12 mouse cellular contexts compared by ENCODE assay signal in genomic region chr3:96254683-96255355, GRCm38 (mm10). TPM values are rescaled to one million over a fixed set of nuclear protein-coding genes. Genes with fewer than 3 reads are reported as not detected.
DNase-seq lines count a peak whose midpoint lies in the region; ATAC-seq lines count a peak whose summit lies in the region.
"Had no signal": no experiment of that assay in that cellular context is flagged by ENCODE, and none has a peak within 500 bp of the region (broad histone marks: within the 10 kb centered on the region; RNA-seq: fewer than 3 reads in every experiment).

No protein-coding gene starts in this region.

- H3K4me2 ChIP-seq in forebrain, embryonic 11.5 days (ENCODE audit: low read depth, low read length, severe bottlenecking), result no peak overlapping the region
- H3K4me2 ChIP-seq in forebrain, embryonic 12.5 days, result no peak overlapping the region
- H3K4me2 ChIP-seq in neural tube, embryonic 13.5 days, result no peak overlapping the region
- no peak overlapping the region for H3K4me2 ChIP-seq in neural tube, embryonic 15.5 days
- no peak overlapping the region for H3K4me2 ChIP-seq in hindbrain, embryonic 15.5 days
- H3K4me2 ChIP-seq: midbrain, embryonic 12.5 days had no signal

- no peak overlapping the region for H3K4me3 ChIP-seq in forebrain, embryonic 11.5 days (ENCODE audit: low read depth, low read length)
- H3K4me3 ChIP-seq in forebrain, embryonic 12.5 days (replicated peaks), result no peak overlapping the region
- no peak overlapping the region for H3K4me3 ChIP-seq in neural tube, embryonic 13.5 days
- no peak overlapping the region for H3K4me3 ChIP-seq in neural tube, embryonic 15.5 days (replicated peaks)
- H3K4me3 ChIP-seq in hindbrain, embryonic 15.5 days, result no peak overlapping the region
- H3K4me3 ChIP-seq: midbrain, embryonic 12.5 days had no signal

- no peaks in the 10 kb centered on the region for H3K36me3 ChIP-seq in forebrain, embryonic 11.5 days (ENCODE audit: control insufficient read depth, insufficient read depth, low read length)
- H3K36me3 ChIP-seq in forebrain, embryonic 12.5 days (replicated peaks), result no peaks in the 10 kb centered on the region
- H3K36me3 ChIP-seq in neural tube, embryonic 13.5 days, result no peaks in the 10 kb centered on the region
- H3K36me3 ChIP-seq in neural tube, embryonic 15.5 days, result no peaks in the 10 kb centered on the region
- H3K36me3 ChIP-seq in hindbrain, embryonic 15.5 days, result no peaks in the 10 kb centered on the region
- H3K36me3 ChIP-seq: midbrain, embryonic 12.5 days had no signal

- no peak for ATAC-seq in forebrain, embryonic 11.5 days (replicated peaks; ENCODE audit: low FRiP score)
- ATAC-seq in forebrain, embryonic 12.5 days (ENCODE audit: low FRiP score), result no peak
- no peak for ATAC-seq in neural tube, embryonic 13.5 days (ENCODE audit: low read depth)
- no peak for ATAC-seq in neural tube, embryonic 15.5 days (ENCODE audit: low FRiP score)
- peak; percentile 30; the same call in 1 of the 2 replicates for ATAC-seq in hindbrain, embryonic 15.5 days (ENCODE audit: low FRiP score, low read depth)

- peak; percentile 60 for DNase-seq in forebrain, embryonic 11.5 days (ENCODE audit: low spot score)
- DNase-seq in retina, postnatal 7 days (ENCODE audit: low read depth, low spot score), result peak; percentile 52
- no peak for DNase-seq in left cerebral cortex, postnatal 10 days (ENCODE audit: extremely low spot score in 1 of 2, low spot score in 2 of 2)
- DNase-seq in right cerebral cortex, postnatal 4 days, result no peak

- no peaks in the 10 kb centered on the region for H3K27me3 ChIP-seq in forebrain, embryonic 11.5 days (ENCODE audit: control insufficient read depth, insufficient read depth, low read length)
- H3K27me3 ChIP-seq in forebrain, embryonic 12.5 days, result no peaks in the 10 kb centered on the region
- H3K27me3 ChIP-seq in neural tube, embryonic 13.5 days, result no peaks in the 10 kb centered on the region
- no peaks in the 10 kb centered on the region for H3K27me3 ChIP-seq in neural tube, embryonic 15.5 days (replicated peaks)
- H3K27me3 ChIP-seq in hindbrain, embryonic 15.5 days, result no peaks in the 10 kb centered on the region
- H3K27me3 ChIP-seq: midbrain, embryonic 12.5 days had no signal

- H3K27ac ChIP-seq in forebrain, embryonic 11.5 days (ENCODE audit: low read depth, low read length), result no peak overlapping the region
- H3K27ac ChIP-seq in forebrain, embryonic 12.5 days, result no peak overlapping the region
- H3K27ac ChIP-seq in neural tube, embryonic 13.5 days (replicated peaks), result no peak overlapping the region
- H3K27ac ChIP-seq in neural tube, embryonic 15.5 days (replicated peaks), result no peak overlapping the region
- no peak overlapping the region for H3K27ac ChIP-seq in hindbrain, embryonic 15.5 days (replicated peaks)
- H3K27ac ChIP-seq: midbrain, embryonic 12.5 days had no signal

- 64% methylated on average over 10 of the region's 10 CpGs for WGBS in forebrain, embryonic 11.5 days
- 46% methylated on average over 10 of the region's 10 CpGs for WGBS in forebrain, embryonic 12.5 days
- 46% methylated on average over 10 of the region's 10 CpGs for WGBS in neural tube, embryonic 13.5 days
- WGBS in neural tube, embryonic 15.5 days, result 46% methylated on average over 10 of the region's 10 CpGs
- 51% methylated on average over 10 of the region's 10 CpGs for WGBS in hindbrain, embryonic 15.5 days

- no peak overlapping the region for H3K9ac ChIP-seq in forebrain, embryonic 11.5 days (ENCODE audit: low read length)
- H3K9ac ChIP-seq in forebrain, embryonic 12.5 days, result no peak overlapping the region
- H3K9ac ChIP-seq in neural tube, embryonic 13.5 days, result 0 out of 2 replicates have a peak overlapping the region, but pooled peaks have one; percentile 17
- no peak overlapping the region for H3K9ac ChIP-seq in neural tube, embryonic 15.5 days (replicated peaks)
- no peak overlapping the region for H3K9ac ChIP-seq in hindbrain, embryonic 15.5 days
- H3K9ac ChIP-seq: midbrain, embryonic 12.5 days had no signal

- no peaks in the 10 kb centered on the region for H3K4me1 ChIP-seq in forebrain, embryonic 11.5 days (replicated peaks; ENCODE audit: control insufficient read depth, insufficient read depth, low read length)
- H3K4me1 ChIP-seq in forebrain, embryonic 12.5 days, result no peaks in the 10 kb centered on the region
- no peaks in the 10 kb centered on the region for H3K4me1 ChIP-seq in neural tube, embryonic 13.5 days (replicated peaks)
- no peaks in the 10 kb centered on the region for H3K4me1 ChIP-seq in neural tube, embryonic 15.5 days
- H3K4me1 ChIP-seq in hindbrain, embryonic 15.5 days (replicated peaks), result no peaks in the 10 kb centered on the region
- H3K4me1 ChIP-seq: midbrain, embryonic 12.5 days had no signal

- intact Hi-C loops in left cerebral cortex, postnatal 10 days (cut with DNase I), result no loop called here

- no peaks in the 10 kb centered on the region for H3K9me3 ChIP-seq in forebrain, embryonic 11.5 days (ENCODE audit: control insufficient read depth, low read length)
- H3K9me3 ChIP-seq in forebrain, embryonic 12.5 days, result no peaks in the 10 kb centered on the region
- H3K9me3 ChIP-seq in neural tube, embryonic 13.5 days, result no peaks in the 10 kb centered on the region
- no peaks in the 10 kb centered on the region for H3K9me3 ChIP-seq in neural tube, embryonic 15.5 days (replicated peaks)
- H3K9me3 ChIP-seq in hindbrain, embryonic 15.5 days, result no peaks in the 10 kb centered on the region
- H3K9me3 ChIP-seq: midbrain, embryonic 12.5 days had no signal

RNA-seq across cellular contexts. Expression of gene Hist2h4, which starts 8.3 kb away (rescaled TPM):
- 6.8 and 7.5 TPM in 2 replicates for polyA plus RNA-seq in forebrain, embryonic 11.5 days (2014; fragmentation: Nextera tagmentation; extraction: Ambion mirVana)
- 16.1 and 19.5 TPM in 2 replicates for polyA plus RNA-seq in forebrain, embryonic 12.5 days (2016; fragmentation: Nextera tagmentation; extraction: Ambion mirVana)
- 3.3 and 3.5 TPM in 2 replicates for polyA plus RNA-seq in neural tube, embryonic 13.5 days (2015; fragmentation: Nextera tagmentation; extraction: Ambion mirVana)
- 4.9 and 5.1 TPM in 2 replicates for polyA plus RNA-seq in neural tube, embryonic 15.5 days (2015; fragmentation: Nextera tagmentation; extraction: Ambion mirVana)
- polyA plus RNA-seq in hindbrain, embryonic 15.5 days (2015; fragmentation: Nextera tagmentation; extraction: Ambion mirVana), result 4.5 and 6.5 TPM in 2 replicates
- 10 to 100 TPM; 34.4 to 37.7 TPM for total RNA-seq in left cerebral cortex, postnatal 10 days (2021)

RNA-seq across cellular contexts. Expression of gene Hist2h3c1, which starts 8.3 kb away (rescaled TPM):
- 2.3 TPM in 1 of 2 replicates, not detected in the other for polyA plus RNA-seq in forebrain, embryonic 11.5 days (2014; fragmentation: Nextera tagmentation; extraction: Ambion mirVana)
- not detected in 2 replicates for polyA plus RNA-seq in forebrain, embryonic 12.5 days (2016; fragmentation: Nextera tagmentation; extraction: Ambion mirVana)
- polyA plus RNA-seq in neural tube, embryonic 13.5 days (2015; fragmentation: Nextera tagmentation; extraction: Ambion mirVana), result 0.38 and 0.96 TPM in 2 replicates
- polyA plus RNA-seq in neural tube, embryonic 15.5 days (2015; fragmentation: Nextera tagmentation; extraction: Ambion mirVana), result 0.14 and 0.65 TPM in 2 replicates
- 0.27 TPM in 1 of 2 replicates, not detected in the other for polyA plus RNA-seq in hindbrain, embryonic 15.5 days (2015; fragmentation: Nextera tagmentation; extraction: Ambion mirVana)
- not detected for total RNA-seq in left cerebral cortex, postnatal 10 days (2021)
- total RNA-seq: gastrocnemius, adult 18-20 months; layer of hippocampus, adult 8-10 months had no signal

RNA-seq across cellular contexts. Expression of gene Hist2h2aa1, which starts 9.5 kb away (rescaled TPM):
- 18.7 and 28.2 TPM in 2 replicates for polyA plus RNA-seq in forebrain, embryonic 11.5 days (2014; fragmentation: Nextera tagmentation; extraction: Ambion mirVana)
- 18.5 and 21.0 TPM in 2 replicates for polyA plus RNA-seq in forebrain, embryonic 12.5 days (2016; fragmentation: Nextera tagmentation; extraction: Ambion mirVana)
- polyA plus RNA-seq in neural tube, embryonic 13.5 days (2015; fragmentation: Nextera tagmentation; extraction: Ambion mirVana), result 12.3 and 21.1 TPM in 2 replicates
- 9.8 and 14.3 TPM in 2 replicates for polyA plus RNA-seq in neural tube, embryonic 15.5 days (2015; fragmentation: Nextera tagmentation; extraction: Ambion mirVana)
- polyA plus RNA-seq in hindbrain, embryonic 15.5 days (2015; fragmentation: Nextera tagmentation; extraction: Ambion mirVana), result 17.3 and 22.4 TPM in 2 replicates
- 1 to 10 TPM; 2.8 to 6.5 TPM for total RNA-seq in left cerebral cortex, postnatal 10 days (2021)
- polyA plus RNA-seq: C2C12 had no signal

RNA-seq across cellular contexts. Expression of gene Hist2h3b, which starts 13.6 kb away (rescaled TPM):
- polyA plus RNA-seq in forebrain, embryonic 11.5 days (2014; fragmentation: Nextera tagmentation; extraction: Ambion mirVana), result 99.6 and 105 TPM in 2 replicates
- 94.8 and 111 TPM in 2 replicates for polyA plus RNA-seq in forebrain, embryonic 12.5 days (2016; fragmentation: Nextera tagmentation; extraction: Ambion mirVana)
- polyA plus RNA-seq in neural tube, embryonic 13.5 days (2015; fragmentation: Nextera tagmentation; extraction: Ambion mirVana), result 13.1 and 17.8 TPM in 2 replicates
- polyA plus RNA-seq in neural tube, embryonic 15.5 days (2015; fragmentation: Nextera tagmentation; extraction: Ambion mirVana), result 9.4 and 16.0 TPM in 2 replicates
- 12.2 and 19.7 TPM in 2 replicates for polyA plus RNA-seq in hindbrain, embryonic 15.5 days (2015; fragmentation: Nextera tagmentation; extraction: Ambion mirVana)
- total RNA-seq in left cerebral cortex, postnatal 10 days (2021), result 100 to 1,000 TPM; 116 to 121 TPM

RNA-seq across cellular contexts. Expression of gene Hist2h2bb, which starts 14.7 kb away (rescaled TPM):
- polyA plus RNA-seq in forebrain, embryonic 11.5 days (2014; fragmentation: Nextera tagmentation; extraction: Ambion mirVana), result 24.1 and 28.7 TPM in 2 replicates
- polyA plus RNA-seq in forebrain, embryonic 12.5 days (2016; fragmentation: Nextera tagmentation; extraction: Ambion mirVana), result 22.9 and 28.6 TPM in 2 replicates
- 2.1 and 2.7 TPM in 2 replicates for polyA plus RNA-seq in neural tube, embryonic 13.5 days (2015; fragmentation: Nextera tagmentation; extraction: Ambion mirVana)
- 0.61 and 3.0 TPM in 2 replicates for polyA plus RNA-seq in neural tube, embryonic 15.5 days (2015; fragmentation: Nextera tagmentation; extraction: Ambion mirVana)
- polyA plus RNA-seq in hindbrain, embryonic 15.5 days (2015; fragmentation: Nextera tagmentation; extraction: Ambion mirVana), result 3.0 and 4.2 TPM in 2 replicates
- total RNA-seq in left cerebral cortex, postnatal 10 days (2021), result 100 to 1,000 TPM; 161 to 194 TPM

Comparison
In these comparisons a context has a peak if more than half of its experiments do, and no peak if none do; other contexts are left out.
1. DNase-seq: peak in forebrain, embryonic 11.5 days (single experiment) and retina, postnatal 7 days (single experiment); none in left cerebral cortex, postnatal 10 days (0 of 2) and right cerebral cortex, postnatal 4 days (single experiment).